Mouse (Mus musculus) CH12.LX (cell line): Measurements from ENCODE around the gene Rgp1. TPM values are rescaled to one million over a fixed set of nuclear protein-coding genes. Genes with fewer than 3 reads are reported as not detected.

Experiments used
- DNase-seq: peaks from one replicate; pipeline ENCODE4 v3.0.0-alpha.2; 2013; ENCODE audit errors: extremely low read depth
- H3K27ac ChIP-seq: 2 replicates; pipeline ENCODE4 v1.5.1; 2012; ENCODE audit warnings: low read depth, mild to moderate bottlenecking, control low read depth, moderate library complexity; ENCODE audit not compliant: insufficient read depth
- H3K27me3 ChIP-seq: replicated peaks from 2 replicates; pipeline ENCODE3; 2012; ENCODE audit warnings: inconsistent platforms
- H3K36me3 ChIP-seq, 2 experiments: replicated peaks in 1 of 2; 2 replicates each; pipeline versions ENCODE3 to v1.6.1; 2012; ENCODE audit warnings: inconsistent platforms in 1 of 2, low read length in 1 of 2, mild to moderate bottlenecking in 1 of 2, mixed read lengths in 1 of 2, moderate library complexity in 1 of 2; ENCODE audit not compliant: control insufficient read depth in 1 of 2, insufficient read depth in 1 of 2
- H3K4me1 ChIP-seq, 2 experiments: 2 replicates each; pipeline ENCODE4 v1.6.1; 2012; ENCODE audit warnings: inconsistent platforms in 1 of 2, moderate library complexity in 1 of 2; ENCODE audit not compliant: insufficient read depth in 2 of 2, control insufficient read depth in 1 of 2
- H3K4me2 ChIP-seq: 2 replicates; pipeline ENCODE4 v1.6.1; 2012; ENCODE audit warnings: low read depth, mild to moderate bottlenecking, control low read depth; ENCODE audit not compliant: poor library complexity, insufficient read depth, severe bottlenecking
- H3K4me3 ChIP-seq, 3 experiments: fragments of 150-350 bp in 1 of 3; sonication (generic) in 1 of 3; replicated peaks in 1 of 3; 2 replicates each; pipeline versions ENCODE3 to v1.5.1; 2011 to 2012; ENCODE audit warnings: low read depth in 2 of 3, low read length in 2 of 3, mild to moderate bottlenecking in 2 of 3, moderate library complexity in 2 of 3, control low read depth in 1 of 3, improper control_type of control experiment in 1 of 3, inconsistent platforms in 1 of 3, mixed read lengths in 1 of 3; ENCODE audit not compliant: poor library complexity in 1 of 3
- H3K79me2 ChIP-seq: replicated peaks from 2 replicates; pipeline ENCODE4 v1.6.1; 2012; ENCODE audit warnings: mild to moderate bottlenecking, moderate library complexity; ENCODE audit not compliant: control insufficient read depth, poor library complexity, insufficient read depth, severe bottlenecking; ENCODE audit errors: extremely low read depth
- H3K9ac ChIP-seq: 2 replicates; pipeline ENCODE4 v1.6.1; 2012; ENCODE audit warnings: low read depth, mild to moderate bottlenecking, control low read depth, moderate library complexity; ENCODE audit not compliant: insufficient read depth
- H3K9me3 ChIP-seq: replicated peaks from 2 replicates; pipeline ENCODE3; 2012; ENCODE audit warnings: low read length, inconsistent platforms, mixed read lengths
- CHD1 ChIP-seq: IDR thresholded peaks from 2 replicates; pipeline ENCODE4 v1.6.1; 2012; ENCODE audit warnings: low read depth, low read length, improper control_type of control experiment, inconsistent platforms
- CTCF ChIP-seq, 2 experiments: IDR thresholded peaks in 1 of 2; conservative IDR thresholded peaks in 1 of 2; 2 replicates each; pipeline ENCODE4 v1.5.1; 2011 to 2012; ENCODE audit warnings: low read depth in 2 of 2, low read length in 2 of 2, improper control_type of control experiment in 1 of 2, inconsistent platforms in 1 of 2, mild to moderate bottlenecking in 1 of 2, moderate library complexity in 1 of 2
- ELF1 ChIP-seq: IDR thresholded peaks from 2 replicates; pipeline ENCODE4 v1.6.1; 2014; ENCODE audit warnings: low read depth, mild to moderate bottlenecking, inconsistent platforms, low read length, improper control_type of control experiment
- EP300 ChIP-seq: IDR thresholded peaks from 2 replicates; pipeline ENCODE4 v1.6.1; 2011; ENCODE audit warnings: low read length, improper control_type of control experiment
- ETS1 ChIP-seq: conservative IDR thresholded peaks from 2 replicates; pipeline ENCODE4 v1.6.1; 2012; ENCODE audit warnings: low read depth, mild to moderate bottlenecking, inconsistent platforms, low read length, improper control_type of control experiment, moderate library complexity
- IRF4 ChIP-seq: IDR thresholded peaks from 2 replicates; pipeline ENCODE4 v1.6.1; 2014; ENCODE audit warnings: low read depth, mild to moderate bottlenecking, inconsistent platforms, low read length, improper control_type of control experiment
- JUN ChIP-seq: IDR thresholded peaks from 2 replicates; pipeline ENCODE4 v1.6.1; 2011; ENCODE audit warnings: low read depth, mild to moderate bottlenecking, low read length, improper control_type of control experiment, moderate library complexity; ENCODE audit not compliant: insufficient read depth
- KAT2A ChIP-seq: IDR thresholded peaks from 2 replicates; pipeline ENCODE4 v1.6.1; 2012; ENCODE audit warnings: low read length, improper control_type of control experiment, inconsistent platforms; ENCODE audit not compliant: insufficient replicate concordance
- MAFK ChIP-seq: IDR thresholded peaks from 2 replicates; pipeline ENCODE4 v1.6.1; 2011; ENCODE audit warnings: low read length, improper control_type of control experiment; ENCODE audit not compliant: insufficient replicate concordance
- MXI1 ChIP-seq: IDR thresholded peaks from 2 replicates; pipeline ENCODE4 v1.6.1; 2011; ENCODE audit warnings: mild to moderate bottlenecking, low read depth, low read length, improper control_type of control experiment
- POLR2A ChIP-seq: IDR thresholded peaks from 2 replicates; pipeline ENCODE4 v1.6.1; 2011; ENCODE audit warnings: low read depth, mild to moderate bottlenecking, improper control_type of control experiment, low read length
- POLR2AphosphoS2 ChIP-seq: IDR thresholded peaks from 2 replicates; pipeline ENCODE4 v1.6.1; 2011; ENCODE audit warnings: low read depth, low read length, improper control_type of control experiment
- RCOR1 ChIP-seq: conservative IDR thresholded peaks from 2 replicates; pipeline ENCODE4 v1.6.1; 2012; ENCODE audit warnings: low read depth, mild to moderate bottlenecking, inconsistent platforms, low read length, improper control_type of control experiment
- SIN3A ChIP-seq: IDR thresholded peaks from 2 replicates; pipeline ENCODE4 v1.6.1; 2012; ENCODE audit warnings: low read length, improper control_type of control experiment, inconsistent platforms
- SMC3 ChIP-seq: IDR thresholded peaks from 2 replicates; pipeline ENCODE4 v1.6.1; 2011; ENCODE audit warnings: low read depth, low read length, improper control_type of control experiment
- USF1 ChIP-seq: IDR thresholded peaks from 2 replicates; pipeline ENCODE4 v1.6.1; 2014; ENCODE audit warnings: low read depth, mild to moderate bottlenecking, inconsistent platforms, low read length, improper control_type of control experiment
- USF2 ChIP-seq: conservative IDR thresholded peaks from 2 replicates; pipeline ENCODE4 v1.6.1; 2011; ENCODE audit warnings: low read depth, low read length, improper control_type of control experiment
- ZC3H11A ChIP-seq: IDR thresholded peaks from 2 replicates; pipeline ENCODE4 v1.6.1; 2012; ENCODE audit warnings: low read depth, mild to moderate bottlenecking, inconsistent platforms, low read length, improper control_type of control experiment
- ZKSCAN1 ChIP-seq: IDR thresholded peaks from 2 replicates; pipeline ENCODE4 v1.6.1; 2012; ENCODE audit warnings: low read depth, inconsistent platforms, low read length, improper control_type of control experiment, borderline replicate concordance
- ZNF384 ChIP-seq: IDR thresholded peaks from 2 replicates; pipeline ENCODE4 v1.6.1; 2012; ENCODE audit warnings: low read depth, low read length, improper control_type of control experiment, inconsistent platforms
- dilution Hi-C: fragments of 300-500 bp; cut with MboI; formaldehyde crosslinking; loops from 2 replicates; pipeline ENCODE4 v1.14.3; 2020; ENCODE audit warnings: low sequenced_read_pairs; ENCODE audit not compliant: extremely low pct_unique_long_range_greater_than_20kb, extremely low pct_ligation_motif_present
- in situ Hi-C: fragments of 300-500 bp; cut with MboI; formaldehyde crosslinking; loops from 3 replicates; pipeline ENCODE4 v1.14.3; 2019; ENCODE audit warnings: low sequenced_read_pairs, low pct_ligation_motif_present, low pct_unique_long_range_greater_than_20kb, mixed read lengths
- polyA plus RNA-seq: library from polyadenylated mRNA; unstranded; fragments of >175 nt; gene quantifications from 2 replicates; pipeline ENCODE4 v1.2.1, GENCODE M21; 2012; ENCODE audit warnings: low read depth; ENCODE audit not compliant: insufficient read length
- total RNA-seq, 2 experiments: library from RNA; depleted of rRNA; stranded (reverse); fragments of 300-350 nt in 1 of 2; fragments of >200 nt in 1 of 2; gene quantifications; 2 replicates each; pipeline ENCODE4 v1.2.3; 2012 to 2014

The Rgp1 gene
- total and polyA plus RNA-seq, 3 experiments: 10.1 to 37.0 (median 16.6) TPM

GRCm38 (mm10) chr4:43533270-43533669 lies 45.2 kb upstream of the Rgp1 start:
- H3K9me3 ChIP-seq: no peaks in the 10 kb centered on the region
- in situ Hi-C loops: no loop called here
- TF ChIP-seq IRF4 (no peak), POLR2A (no peak), EP300 (no peak), SMC3 (no peak), ZNF384 (no peak), CTCF (conservative IDR thresholded peaks at IDR 0.05 in 1 of 2, IDR thresholded peaks at IDR 0.05 in 1 of 2; ENCODE audit: low read depth in 2 of 2, low read length in 2 of 2) (no peak), KAT2A (no peak), MAFK (no peak), SIN3A (no peak), JUN (no peak), USF1 (no peak), ZKSCAN1 (no peak), CHD1 (no peak), USF2 (no peak), ETS1 (no peak), ELF1 (no peak), RCOR1 (no peak), POLR2AphosphoS2 (no peak)
- TF ChIP-seq, all 38 proteins: peak for 0
- no peaks in the 10 kb centered on the region for H3K27me3 ChIP-seq
- dilution Hi-C loops: no loop called here
- H3K4me1 ChIP-seq: peaks cover 0 to 5% of the 10 kb centered on the region in 2 experiments; a peak in 1 of 4 replicates
- no peak for DNase-seq
- H3K9ac ChIP-seq: no peak overlapping the region
- no peak overlapping the region for H3K27ac ChIP-seq
- H3K36me3 ChIP-seq: peaks cover 70 to 83% of the 10 kb centered on the region in 2 experiments
- H3K79me2 ChIP-seq: no peaks in the 10 kb centered on the region
- no peak overlapping the region for H3K4me2 ChIP-seq
- no peak overlapping the region for H3K4me3 ChIP-seq

GRCm38 (mm10) chr4:43535628-43536027 lies 42.9 kb upstream of the Rgp1 start:
- Histone ChIP-seq H3K9me3 (no peaks in the 10 kb centered on the region), H3K4me3 (no peak overlapping the region), H3K27me3 (no peaks in the 10 kb centered on the region), H3K9ac (no peak overlapping the region), H3K36me3 (peaks cover 93 to 98% of the 10 kb centered on the region in 2 experiments), H3K4me1 (no peaks in the 10 kb centered on the region), H3K4me2 (no peak overlapping the region), H3K79me2 (no peaks in the 10 kb centered on the region), H3K27ac (no peak overlapping the region)
- TF ChIP-seq JUN (no peak), EP300 (no peak), MXI1 (no peak), CHD1 (no peak), ZC3H11A (no peak)
- dilution Hi-C loops (no loop called here), in situ Hi-C loops (no loop called here)
- no peak for DNase-seq
